In genomic region chr8:30732585-30733253, GRCm38 (mm10) we compare ENCODE assay signal across 21 mouse cellular contexts.
DNase-seq lines count a peak whose midpoint lies in the region; ATAC-seq lines count a peak whose summit lies in the region.
"Had no signal": no experiment of that assay in that cellular context is flagged by ENCODE, and none has a peak within 500 bp of the region (broad histone marks: within the 10 kb centered on the region; RNA-seq: fewer than 3 reads in every experiment).

No protein-coding gene starts in this region.

- no peaks in the 10 kb centered on the region for H3K27me3 ChIP-seq in forebrain, embryonic 15.5 days
- H3K27me3 ChIP-seq in midbrain, embryonic 15.5 days (replicated peaks) = no peaks in the 10 kb centered on the region
- H3K27me3 ChIP-seq: CH12.LX; embryonic facial prominence, embryonic 15.5 days; stomach, embryonic 15.5 days had no signal

- no peak overlapping the region for H3K4me2 ChIP-seq in forebrain, embryonic 15.5 days (replicated peaks)
- no peak overlapping the region for H3K4me2 ChIP-seq in midbrain, embryonic 15.5 days
- H3K4me2 ChIP-seq: embryonic facial prominence, embryonic 15.5 days; heart, embryonic 11.5 days; stomach, embryonic 15.5 days had no signal

- peaks cover 13% of the 10 kb centered on the region; the same call in 1 of the 2 replicates for H3K4me1 ChIP-seq in forebrain, embryonic 15.5 days
- H3K4me1 ChIP-seq in midbrain, embryonic 15.5 days = no peaks in the 10 kb centered on the region
- H3K4me1 ChIP-seq: embryonic facial prominence, embryonic 15.5 days; limb, embryonic 10.5 days; stomach, embryonic 15.5 days had no signal

- H3K4me3 ChIP-seq in forebrain, embryonic 15.5 days = no peak overlapping the region
- H3K4me3 ChIP-seq in midbrain, embryonic 15.5 days = no peak overlapping the region
- H3K4me3 ChIP-seq: embryonic facial prominence, embryonic 15.5 days; limb, embryonic 10.5 days; myocyte; stomach, embryonic 15.5 days had no signal

- no peaks in the 10 kb centered on the region for H3K9me3 ChIP-seq in forebrain, embryonic 15.5 days
- no peaks in the 10 kb centered on the region for H3K9me3 ChIP-seq in midbrain, embryonic 15.5 days
- H3K9me3 ChIP-seq: embryonic facial prominence, embryonic 15.5 days; limb, embryonic 10.5 days; stomach, embryonic 15.5 days had no signal

- peak overlapping the region; percentile 54; the same call in 1 of the 2 replicates for H3K27ac ChIP-seq in forebrain, embryonic 15.5 days (replicated peaks)
- 0 out of 2 replicates have a peak overlapping the region, but pooled peaks have one; percentile 51 for H3K27ac ChIP-seq in midbrain, embryonic 15.5 days
- H3K27ac ChIP-seq: embryonic facial prominence, embryonic 15.5 days; limb, embryonic 10.5 days; stomach, embryonic 15.5 days had no signal

- 21% methylated on average over 11 of the region's 11 CpGs for WGBS in forebrain, embryonic 15.5 days
- 37% methylated on average over 11 of the region's 11 CpGs for WGBS in midbrain, embryonic 15.5 days

- H3K9ac ChIP-seq in forebrain, embryonic 15.5 days (replicated peaks) = no peak overlapping the region
- no peak overlapping the region for H3K9ac ChIP-seq in midbrain, embryonic 15.5 days
- H3K9ac ChIP-seq: embryonic facial prominence, embryonic 15.5 days; stomach, embryonic 15.5 days had no signal

- DNase-seq in frontal cortex, postnatal 36 days (ENCODE audit: low spot score in 2 of 2) = no peak
- DNase-seq in brain, embryonic 18.5 days (ENCODE audit: low read depth, low spot score) = peak; percentile 30
- no peak for DNase-seq in ovary, postnatal 36 days (ENCODE audit: low spot score)
- no peak for DNase-seq in spleen, adult 18-20 months
- DNase-seq: adrenal gland, postnatal 14 days; cerebellum, adult 2 months; heart, postnatal 10 days; kidney, adult 2 months; kidney, postnatal 10 days; lung, adult 18-20 months; lung, postnatal 14 days; thymus, adult 18-20 months had no signal

- H3K36me3 ChIP-seq in forebrain, embryonic 15.5 days = no peaks in the 10 kb centered on the region
- H3K36me3 ChIP-seq in midbrain, embryonic 15.5 days (replicated peaks) = no peaks in the 10 kb centered on the region
- H3K36me3 ChIP-seq: embryonic facial prominence, embryonic 15.5 days; limb, embryonic 10.5 days; stomach, embryonic 15.5 days had no signal

- peak; percentile 59; the same call in 1 of the 2 replicates for ATAC-seq in frontal cortex, adult (ENCODE audit: low TSS enrichment)
- peak; percentile 80 for ATAC-seq in forebrain, embryonic 15.5 days (replicated peaks)
- ATAC-seq in midbrain, embryonic 15.5 days (replicated peaks) = peak; percentile 78
